Mouse (Mus musculus): Measurements from ENCODE around the gene Ptprt.
"Not testable (repeated sequence)": the region's sequence is repeated elsewhere in the genome, so short reads cannot be mapped to it uniquely, and the experiment has no call there.

Ptprt gene

GRCm38 (mm10) chr2:162210564-162210963, 450.4 kb downstream of the Ptprt start:
- in situ Hi-C loops (cut with MboI) = no loop called here

GRCm38 (mm10) chr2:162197316-162197715, 463.6 kb downstream of the Ptprt start:
- in situ Hi-C loops (cut with MboI) = no loop called here

DNA sequence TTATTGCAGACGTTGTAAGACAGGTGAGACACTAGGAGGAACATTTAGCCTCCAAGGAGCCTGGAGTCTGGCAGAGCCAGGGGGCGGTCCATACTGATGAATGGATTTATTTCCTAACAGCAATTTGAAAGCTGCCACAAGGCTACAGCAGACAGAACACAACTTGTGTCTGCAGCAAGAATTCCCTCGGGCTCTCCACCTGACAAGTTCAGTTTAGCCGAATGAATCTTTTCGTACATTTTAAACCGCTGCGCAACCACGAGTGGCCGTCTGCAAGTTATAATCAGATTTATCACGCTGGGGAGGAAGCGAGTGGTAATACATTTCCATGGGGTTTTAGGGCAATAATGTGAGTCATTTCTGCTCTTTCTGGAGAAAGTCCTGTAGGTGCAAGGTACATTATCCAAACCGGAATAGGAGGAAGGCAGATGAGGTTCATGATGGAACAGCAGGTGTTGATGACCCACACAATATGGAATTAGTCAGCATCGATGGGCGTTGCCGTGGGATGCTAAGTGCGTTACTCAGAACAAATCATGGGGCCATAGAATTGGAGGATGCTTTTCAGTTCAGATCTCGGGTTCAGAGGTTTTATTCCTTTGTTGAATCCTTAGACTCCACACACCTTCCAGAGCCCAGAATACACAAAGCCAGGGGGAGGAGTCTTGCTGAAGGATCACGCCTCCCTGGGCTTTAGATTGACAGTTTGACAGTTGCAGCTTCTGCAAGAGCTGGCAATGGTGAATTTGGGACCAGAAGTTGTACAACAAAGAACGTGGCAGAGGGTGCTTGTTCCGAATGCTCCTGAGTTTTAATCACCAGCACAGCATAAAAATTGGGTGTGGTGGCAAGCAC, 478.1 kb downstream of the Ptprt start:
- in situ Hi-C loops (cut with MboI) = no loop called here

DNA sequence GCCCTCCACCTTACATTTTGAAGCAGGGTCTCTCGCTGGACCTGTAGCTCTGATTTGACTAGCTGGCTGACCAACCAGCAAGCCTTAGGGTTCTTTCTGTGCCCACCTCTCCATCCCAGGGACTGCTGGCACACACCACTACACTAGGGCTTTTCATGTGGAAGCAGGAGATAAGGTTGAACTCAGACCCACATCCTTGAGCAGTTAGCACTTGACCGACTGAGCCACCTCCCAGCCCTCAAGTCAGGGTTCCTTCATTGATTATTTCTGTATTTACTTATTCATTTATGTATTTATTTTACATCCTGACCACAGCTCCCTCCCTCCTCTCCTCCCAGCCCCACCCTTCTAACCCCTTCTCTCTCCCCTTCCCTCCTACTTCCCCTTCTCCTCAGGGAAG, 479.1 kb downstream of the Ptprt start:
- in situ Hi-C loops (cut with MboI) = no loop called here

DNA sequence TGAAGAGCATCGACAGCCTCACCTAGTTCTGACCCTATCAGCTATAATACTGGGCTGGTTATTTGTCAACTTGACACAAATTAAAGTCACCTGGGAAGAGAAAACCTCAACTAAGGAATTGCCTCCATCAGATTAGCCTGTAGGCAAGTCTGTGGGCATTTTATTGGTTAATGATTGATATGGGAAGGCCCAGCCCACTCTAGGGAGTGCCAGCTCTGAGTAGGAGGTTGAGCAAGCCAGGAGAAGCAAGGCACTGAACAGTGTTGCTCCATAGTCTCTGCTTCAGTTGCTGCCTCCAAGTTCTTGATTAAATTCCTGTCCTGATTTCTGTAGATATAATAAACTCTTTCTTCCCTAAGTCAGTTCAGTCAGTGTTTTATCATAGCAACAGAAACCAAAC, 488.4 kb downstream of the Ptprt start:
- in situ Hi-C loops (cut with MboI) = no loop called here

- in situ Hi-C loops (cut with MboI) = no loop called here
These were observed 519.0 kb downstream of the Ptprt start for GRCm38 (mm10) chr2:162141845-162142411.

GRCm38 (mm10) chr2:162136176-162136575, 524.8 kb downstream of the Ptprt start:
- in situ Hi-C loops (cut with MboI) = not testable (repeated sequence)

- in situ Hi-C loops (cut with MboI) = no loop called here
These were observed 529.2 kb downstream of the Ptprt start for GRCm38 (mm10) chr2:162131607-162132304.

GRCm38 (mm10) chr2:162129896-162130295, 531.1 kb downstream of the Ptprt start:
- in situ Hi-C loops (cut with MboI) = no loop called here

GRCm38 (mm10) chr2:162118041-162118440, 542.9 kb downstream of the Ptprt start:
- in situ Hi-C loops (cut with MboI) = no loop called here

DNA sequence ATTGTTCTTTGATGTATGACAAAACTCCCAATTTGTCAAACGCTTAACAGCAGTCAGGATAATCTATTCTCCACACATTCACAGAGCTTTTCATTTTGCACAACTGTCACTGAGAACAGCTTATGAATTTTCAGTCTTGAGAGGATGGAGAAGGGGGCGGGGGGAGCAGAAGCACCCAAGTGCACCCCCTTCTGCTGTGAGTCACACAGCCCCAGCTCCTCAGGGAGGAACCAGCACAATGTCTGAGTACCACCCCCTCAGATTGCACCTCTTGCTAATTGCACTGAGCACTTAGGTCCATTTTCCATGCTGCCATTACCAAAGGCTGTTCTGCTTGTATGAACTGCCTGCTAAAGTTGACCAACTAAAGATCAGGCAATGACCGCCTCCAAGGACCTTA, 578.6 kb downstream of the Ptprt start:
- in situ Hi-C loops (cut with MboI) = no loop called here

DNA sequence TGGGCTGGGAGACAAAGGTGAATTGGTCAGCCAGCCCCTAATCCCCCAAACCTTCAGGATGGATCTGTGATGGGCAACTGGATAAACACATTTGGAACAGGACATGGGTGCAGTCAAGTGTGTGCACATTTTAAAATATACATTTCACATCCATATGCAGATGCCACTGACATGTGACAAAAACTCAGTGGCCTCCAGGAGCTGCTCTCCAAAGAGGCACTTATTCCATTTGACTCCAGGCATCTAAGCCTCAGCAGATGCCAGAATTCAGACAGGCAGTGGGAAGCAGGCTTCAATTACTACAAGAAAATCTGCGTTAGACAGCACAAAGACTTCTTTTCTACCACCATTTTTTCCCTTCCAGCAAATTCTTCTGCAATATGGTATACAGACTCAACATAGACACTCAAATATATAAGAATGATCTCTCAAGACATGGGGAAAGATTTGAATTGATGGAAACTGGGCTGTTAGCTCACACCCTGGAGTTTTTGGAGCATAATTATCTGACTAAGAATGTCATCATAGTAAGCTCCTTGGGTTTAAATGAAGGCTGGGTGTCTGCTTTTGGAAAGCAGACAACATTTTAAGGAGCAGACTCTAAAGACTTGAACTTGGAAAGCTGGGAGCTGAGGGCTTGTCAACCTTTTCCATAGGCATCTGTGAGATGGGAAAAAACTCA, 580.1 kb downstream of the Ptprt start:
- in situ Hi-C loops (cut with MboI) = no loop called here

- in situ Hi-C loops (cut with MboI) = no loop called here
These were observed 582.2 kb downstream of the Ptprt start for GRCm38 (mm10) chr2:162078571-162079280.

DNA sequence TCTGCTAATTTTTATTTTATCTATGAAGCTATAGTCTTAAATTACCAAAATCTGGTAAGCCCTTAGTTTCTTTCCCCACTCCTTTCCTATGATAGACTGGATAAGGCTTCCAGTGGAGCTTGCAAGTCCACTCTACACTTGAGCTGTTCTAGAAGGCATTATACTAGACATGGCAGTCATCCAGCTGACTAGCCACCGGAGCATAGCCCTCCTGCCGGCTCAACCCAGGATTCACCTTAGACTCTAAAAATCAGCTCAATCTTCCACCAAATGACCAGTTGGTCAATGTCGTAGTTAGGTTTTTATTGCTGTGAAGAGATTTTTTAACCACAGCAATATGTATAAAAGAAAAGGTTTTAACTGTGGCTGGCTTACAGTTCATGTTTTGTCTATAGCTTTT, 608.1 kb downstream of the Ptprt start:
- in situ Hi-C loops (cut with MboI) = no loop called here

DNA sequence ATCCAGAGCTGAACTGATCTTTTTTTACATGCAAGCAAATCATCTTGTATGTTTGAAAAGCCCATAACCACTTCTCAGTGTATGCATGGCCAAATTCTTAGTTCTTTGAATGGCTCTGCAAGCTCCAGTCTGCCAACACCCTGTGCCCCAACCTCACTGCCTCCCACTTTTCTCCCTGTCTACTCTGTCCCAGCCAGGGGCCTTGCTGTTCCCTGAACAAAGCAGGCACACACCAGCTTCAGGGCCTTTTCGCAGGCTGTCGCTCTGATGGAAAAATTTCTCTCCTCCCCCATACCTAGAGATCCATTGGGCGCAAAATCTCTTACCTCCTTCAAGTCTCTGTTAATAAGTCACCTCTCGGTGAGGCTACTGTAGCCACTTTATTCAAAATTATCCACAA, 610.7 kb downstream of the Ptprt start:
- in situ Hi-C loops (cut with MboI) = no loop called here

GRCm38 (mm10) chr2:162035615-162036014, 625.3 kb downstream of the Ptprt start:
- in situ Hi-C loops (cut with MboI) = no loop called here

GRCm38 (mm10) chr2:162031636-162032035, 629.3 kb downstream of the Ptprt start:
- in situ Hi-C loops (cut with MboI) = no loop called here

DNA sequence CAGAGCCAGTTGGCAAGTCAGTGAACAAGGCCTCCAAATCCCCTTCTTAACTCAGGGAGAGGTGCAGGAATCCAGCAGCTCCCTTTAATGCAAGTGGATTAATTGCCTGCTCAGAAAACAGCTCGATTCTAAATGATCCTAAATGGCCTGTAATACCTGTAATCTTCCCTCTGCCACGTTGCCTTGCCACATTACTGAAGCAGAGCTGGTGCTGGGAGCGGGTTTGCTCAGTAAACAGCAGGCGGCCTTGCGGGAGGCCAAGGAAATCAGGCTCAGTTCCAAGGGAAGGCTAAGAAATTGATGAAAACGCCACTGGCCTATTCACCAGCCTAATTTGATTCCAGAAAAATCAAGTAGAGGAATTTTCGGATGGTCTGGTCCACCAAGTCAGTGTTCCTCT, 659.9 kb downstream of the Ptprt start:
- in situ Hi-C loops (cut with MboI) = no loop called here

- in situ Hi-C loops (cut with MboI) = no loop called here
These were observed 678.6 kb downstream of the Ptprt start for GRCm38 (mm10) chr2:161982311-161982710.

GRCm38 (mm10) chr2:161961179-161962163, 699.5 kb downstream of the Ptprt start:
- in situ Hi-C loops (cut with MboI) = no loop called here
